ENCODE assay signal across 10 mouse cellular contexts in the genomic region with DNA sequence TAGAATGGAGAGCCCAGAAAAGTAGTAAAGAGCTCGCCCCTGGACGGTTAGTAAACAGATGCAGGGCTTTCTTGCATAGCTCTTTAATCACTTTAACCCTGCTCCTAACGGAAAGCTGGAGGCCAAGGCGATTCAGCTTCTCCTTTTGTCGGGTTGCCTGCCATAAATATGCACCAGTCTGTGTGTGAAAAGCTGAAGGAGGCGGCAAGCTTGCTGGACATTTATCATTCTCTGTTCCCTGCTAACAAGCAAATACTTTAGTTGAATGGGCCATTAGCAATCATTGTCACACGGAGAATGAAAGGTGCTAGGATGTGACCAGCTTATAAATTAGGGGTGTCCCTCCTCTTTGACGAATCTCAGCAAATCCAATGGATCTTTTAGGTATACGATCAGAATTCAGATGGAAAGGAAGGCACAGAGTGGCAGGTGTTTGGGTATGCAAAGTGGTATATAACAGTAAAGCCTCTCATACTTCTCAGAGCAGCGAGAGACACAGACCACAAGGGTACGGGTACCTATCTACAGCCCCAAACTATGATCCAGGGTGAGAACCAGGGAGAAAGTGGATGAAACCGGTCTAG. TPM values are rescaled to one million over a fixed set of nuclear protein-coding genes. Genes with fewer than 3 reads are reported as not detected.
DNase-seq lines count a peak whose midpoint lies in the region; ATAC-seq and TF ChIP-seq lines count a peak whose summit lies in the region.
"Had no signal": no experiment of that assay in that cellular context is flagged by ENCODE, and none has a peak within 500 bp of the region (broad histone marks: within the 10 kb centered on the region; RNA-seq: fewer than 3 reads in every experiment).

No protein-coding gene starts in this region.

- no peaks in the 10 kb centered on the region; the same call in 1 of the 2 replicates for H3K36me3 ChIP-seq in forebrain, embryonic 11.5 days (ENCODE audit: control insufficient read depth, insufficient read depth, low read length)
- H3K36me3 ChIP-seq in limb, embryonic 11.5 days (ENCODE audit: control insufficient read depth, insufficient read depth, low read length), result no peaks in the 10 kb centered on the region; the same call in none of the 2 replicates
- no peaks in the 10 kb centered on the region for H3K36me3 ChIP-seq in neural tube, embryonic 15.5 days

- H3K4me3 ChIP-seq in lung, adult 2 months (replicated peaks; ENCODE audit: extremely low read depth, low read depth, low read length), result peak overlapping the region; percentile 49
- H3K4me3 ChIP-seq in forebrain, embryonic 11.5 days (ENCODE audit: low read depth, low read length), result peak overlapping the region; percentile 21; the same call in 1 of the 2 replicates
- H3K4me3 ChIP-seq in limb, embryonic 11.5 days (ENCODE audit: low read depth, low read length), result no peak overlapping the region
- no peak overlapping the region for H3K4me3 ChIP-seq in neural tube, embryonic 15.5 days (replicated peaks)

- peaks cover 2% of the 10 kb centered on the region; the same call in 1 of the 2 replicates for H3K27me3 ChIP-seq in forebrain, embryonic 11.5 days (ENCODE audit: control insufficient read depth, insufficient read depth, low read length)
- no peaks in the 10 kb centered on the region for H3K27me3 ChIP-seq in limb, embryonic 11.5 days (ENCODE audit: control insufficient read depth, insufficient read depth, low read length)
- H3K27me3 ChIP-seq in neural tube, embryonic 15.5 days (replicated peaks), result no peaks in the 10 kb centered on the region

- WGBS in lung, adult 2 months, result 48% methylated on average over 12 of the region's 12 CpGs
- 23% methylated on average over 12 of the region's 12 CpGs for WGBS in forebrain, embryonic 11.5 days
- 47% methylated on average over 12 of the region's 12 CpGs for WGBS in limb, embryonic 11.5 days
- 6% methylated on average over 12 of the region's 12 CpGs for WGBS in neural tube, embryonic 15.5 days

- no peak for ATAC-seq in forebrain, embryonic 11.5 days (replicated peaks; ENCODE audit: low FRiP score)
- ATAC-seq in limb, embryonic 11.5 days (ENCODE audit: insufficient number of reproducible peaks, low FRiP score, low TSS enrichment, low read depth), result no peak
- ATAC-seq in neural tube, embryonic 15.5 days (ENCODE audit: low FRiP score), result no peak

- no peak for DNase-seq in lung, adult 2 months
- DNase-seq in lung, postnatal 36 days, result no peak
- DNase-seq in forebrain, embryonic 11.5 days (ENCODE audit: low spot score), result peak; percentile 67
- no peak for DNase-seq in limb, embryonic 11.5 days (ENCODE audit: low spot score)
- DNase-seq in thymus, postnatal 36 days, result no peak
- no peak for DNase-seq in left cerebral cortex, postnatal 25 days (ENCODE audit: low spot score in 2 of 2)
- DNase-seq in layer of hippocampus, postnatal 36 days, result no peak
- DNase-seq: kidney, adult 9 months had no signal

- H3K4me1 ChIP-seq in lung, adult 2 months (ENCODE audit: control insufficient read depth, insufficient read depth, low read length), result peaks cover 8% of the 10 kb centered on the region
- peaks cover 43% of the 10 kb centered on the region for H3K4me1 ChIP-seq in forebrain, embryonic 11.5 days (replicated peaks; ENCODE audit: control insufficient read depth, insufficient read depth, low read length)
- H3K4me1 ChIP-seq in limb, embryonic 11.5 days (ENCODE audit: control insufficient read depth, insufficient read depth, low read length), result peaks cover 24% of the 10 kb centered on the region
- peaks cover 89% of the 10 kb centered on the region for H3K4me1 ChIP-seq in neural tube, embryonic 15.5 days

- peak overlapping the region; percentile 30 for H3K9ac ChIP-seq in forebrain, embryonic 11.5 days (ENCODE audit: low read length)
- H3K9ac ChIP-seq in limb, embryonic 11.5 days (ENCODE audit: low read length), result no peak overlapping the region
- H3K9ac ChIP-seq in neural tube, embryonic 15.5 days (replicated peaks), result no peak overlapping the region

- no peaks in the 10 kb centered on the region for H3K9me3 ChIP-seq in forebrain, embryonic 11.5 days (ENCODE audit: control insufficient read depth, low read length)
- no peaks in the 10 kb centered on the region for H3K9me3 ChIP-seq in limb, embryonic 11.5 days (ENCODE audit: control insufficient read depth, low read length)
- H3K9me3 ChIP-seq in neural tube, embryonic 15.5 days (replicated peaks), result no peaks in the 10 kb centered on the region

- intact Hi-C loops in left cerebral cortex, postnatal 25 days (cut with DNase I), result loop anchor here (10.0 kb wide), 4 partner anchors 549 to 1349 kb away; no protein-coding TSS in a partner anchor

- TF ChIP-seq CTCF in lung, adult 2 months (IDR thresholded peaks at IDR 0.05; ENCODE audit: insufficient read depth, low read length), result no peak

- H3K27ac ChIP-seq in forebrain, embryonic 11.5 days (ENCODE audit: low read depth, low read length), result peak overlapping the region; percentile 76
- H3K27ac ChIP-seq in limb, embryonic 11.5 days (replicated peaks; ENCODE audit: low read depth, low read length), result no peak overlapping the region
- no peak overlapping the region for H3K27ac ChIP-seq in neural tube, embryonic 15.5 days (replicated peaks)
- H3K27ac ChIP-seq: macrophage had no signal

- peak overlapping the region; percentile 92 for H3K4me2 ChIP-seq in forebrain, embryonic 11.5 days (ENCODE audit: low read depth, low read length, severe bottlenecking)
- H3K4me2 ChIP-seq in limb, embryonic 11.5 days (ENCODE audit: low read depth, severe bottlenecking), result 0 out of 2 replicates have a peak overlapping the region, but pooled peaks have one; percentile 1
- peak overlapping the region; percentile 72 for H3K4me2 ChIP-seq in neural tube, embryonic 15.5 days

- TF ChIP-seq POLR2A in lung, adult 2 months (IDR thresholded peaks at IDR 0.05; ENCODE audit: borderline replicate concordance, extremely low read depth, low read depth, low read length), result no peak

RNA-seq across cellular contexts. Expression of a gene that starts 7.0 kb away (rescaled TPM):
- polyA plus RNA-seq in lung, adult 2 months (2012; rRNA removed), result 161 and 250 TPM in 2 replicates
- 51.8 and 54.6 TPM in 2 replicates for polyA plus RNA-seq in forebrain, embryonic 11.5 days (2014; fragmentation: Nextera tagmentation; extraction: Ambion mirVana)
- polyA plus RNA-seq in limb, embryonic 11.5 days (2014; fragmentation: Nextera tagmentation; extraction: Ambion mirVana), result 26.3 and 31.1 TPM in 2 replicates
- polyA plus RNA-seq in neural tube, embryonic 15.5 days (2015; fragmentation: Nextera tagmentation; extraction: Ambion mirVana), result 14.7 TPM in 2 replicates
- 10 to 100 TPM; 67.2 to 69.6 TPM for total RNA-seq in left cerebral cortex, postnatal 25 days (2021)
- 10 to 100 TPM; 28.5 to 33.1 TPM for total RNA-seq in layer of hippocampus, postnatal 36 days (2021)

RNA-seq across cellular contexts. Expression of a gene that starts 36.3 kb away (rescaled TPM):
- 27.3 and 50.2 TPM in 2 replicates for polyA plus RNA-seq in lung, adult 2 months (2012; rRNA removed)
- polyA plus RNA-seq in forebrain, embryonic 11.5 days (2014; fragmentation: Nextera tagmentation; extraction: Ambion mirVana), result 163 and 171 TPM in 2 replicates
- 167 and 169 TPM in 2 replicates for polyA plus RNA-seq in limb, embryonic 11.5 days (2014; fragmentation: Nextera tagmentation; extraction: Ambion mirVana)
- polyA plus RNA-seq in neural tube, embryonic 15.5 days (2015; fragmentation: Nextera tagmentation; extraction: Ambion mirVana), result 148 and 164 TPM in 2 replicates
- 100 to 1,000 TPM in 1 of 2 experiments, 10 to 100 TPM in 1; 85.3 to 102 TPM for total RNA-seq in left cerebral cortex, postnatal 25 days (2021)
- total RNA-seq in layer of hippocampus, postnatal 36 days (2021), result 100 to 1,000 TPM in 1 of 2 experiments, 10 to 100 TPM in 1; 93.3 to 101 TPM

Comparison
In these comparisons a context has a peak if more than half of its experiments do, and no peak if none do; other contexts are left out.
1. H3K4me3 ChIP-seq: peak in lung, adult 2 months (single experiment) and forebrain, embryonic 11.5 days (single experiment); none in limb, embryonic 11.5 days (single experiment) and neural tube, embryonic 15.5 days (single experiment).
2. H3K4me2 ChIP-seq: peak in every context shown above with its lines; median percentile 92 in forebrain, embryonic 11.5 days; 72 in neural tube, embryonic 15.5 days; 1 in limb, embryonic 11.5 days.